Mouse (Mus musculus): ENCODE results near the gene Dzip1l.
"Not testable (repeated sequence)": the region's sequence is repeated elsewhere in the genome, so short reads cannot be mapped to it uniquely, and the experiment has no call there.

GRCm38 (mm10) chr9:99599127-99599526 is 30.2 kb upstream of the Dzip1l start:
- TF ChIP-seq POLR2A (IDR thresholded peaks at IDR 0.05; ENCODE audit: insufficient read depth, low read length); CTCF (IDR thresholded peaks at IDR 0.05; ENCODE audit: low read depth, low read length); EP300 (IDR thresholded peaks at IDR 0.05; ENCODE audit: insufficient read depth, low read depth, low read length): not testable (repeated sequence)

Measured in ES-Bruce4 (cell line).